Mouse (Mus musculus): Measurements from ENCODE around the gene Cyba.

- no peak for TF ChIP-seq CTCF (conservative IDR thresholded peaks at IDR 0.05; ENCODE audit: low read length)
- no peak for TF ChIP-seq NANOG (IDR thresholded peaks at IDR 0.05; ENCODE audit: borderline replicate concordance, low read length)
- TF ChIP-seq POU5F1 (IDR thresholded peaks at IDR 0.05; ENCODE audit: borderline replicate concordance, low read length), result no peak
Observed at GRCm38 (mm10) chr8:122428163-122428562, 4.6 kb downstream of the Cyba start.
